Mouse (Mus musculus): Measurements from ENCODE around the gene Grik5. TPM values are rescaled to one million over a fixed set of nuclear protein-coding genes. Genes with fewer than 3 reads are reported as not detected.

Gene Grik5
- polyA plus RNA-seq, 1 experiment = 2.1 TPM

DNA sequence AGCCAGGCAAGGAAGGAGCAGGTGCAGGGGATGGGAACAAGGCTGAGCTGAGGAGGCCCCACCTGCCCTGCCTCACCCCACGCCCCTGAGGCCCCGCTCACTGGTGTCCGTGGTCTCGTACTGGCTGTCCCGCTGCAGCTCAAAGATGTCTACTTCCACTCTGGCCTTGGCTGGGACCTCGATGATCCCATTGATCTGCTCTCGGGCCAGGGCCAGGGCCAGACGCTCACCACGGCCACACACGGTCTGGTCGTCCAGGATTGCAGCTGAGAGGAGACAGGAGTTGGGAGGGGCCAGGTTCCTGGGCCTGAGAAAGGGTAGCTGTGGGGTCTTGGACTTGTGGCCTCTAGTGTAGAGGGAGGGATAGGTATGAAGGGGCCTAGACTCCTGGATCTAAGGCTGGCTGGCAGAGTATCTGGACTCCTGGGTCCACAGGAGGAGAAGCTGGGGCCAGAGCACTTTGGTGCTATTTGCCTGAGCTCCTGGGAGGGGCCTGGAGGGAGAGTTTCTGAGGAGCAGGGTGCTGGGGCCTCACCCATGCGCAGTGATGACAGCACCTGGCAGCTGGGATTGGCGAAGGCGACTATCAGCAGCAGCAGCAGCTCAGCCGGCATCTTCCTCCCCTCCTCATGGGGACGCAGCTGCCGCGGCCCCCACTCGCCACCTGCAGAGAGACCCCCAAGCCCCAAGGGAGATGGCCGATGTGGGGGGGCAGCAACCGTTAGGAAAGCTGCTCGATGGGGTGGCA is 4.1 kb downstream of the Grik5 start:
- Histone ChIP-seq H3K27ac (ENCODE audit: insufficient read depth, low read depth, low read length) (no peak overlapping the region), H3K4me1 (ENCODE audit: control insufficient read depth, insufficient read depth, low read length) (peaks cover 2% of the 10 kb centered on the region; the same call in 1 of the 2 replicates), H3K4me3 (ENCODE audit: insufficient read depth, low read length) (no peak overlapping the region)
- TF ChIP-seq CTCF (IDR thresholded peaks at IDR 0.05; ENCODE audit: low read depth, low read length) = no peak
- TF ChIP-seq POLR2A (IDR thresholded peaks at IDR 0.05; ENCODE audit: borderline replicate concordance, low read depth, low read length) = no peak

- no peak overlapping the region for H3K4me3 ChIP-seq (ENCODE audit: insufficient read depth, low read length)
- peaks cover 2% of the 10 kb centered on the region; the same call in 1 of the 2 replicates for H3K4me1 ChIP-seq (ENCODE audit: control insufficient read depth, insufficient read depth, low read length)
- no peak overlapping the region for H3K27ac ChIP-seq (ENCODE audit: insufficient read depth, low read depth, low read length)
- TF ChIP-seq POLR2A (IDR thresholded peaks at IDR 0.05; ENCODE audit: borderline replicate concordance, low read depth, low read length) (no peak), CTCF (IDR thresholded peaks at IDR 0.05; ENCODE audit: low read depth, low read length) (no peak)
Measured at GRCm38 (mm10) chr7:25067338-25067737, 4.8 kb downstream of the Grik5 start.

- Histone ChIP-seq H3K4me1 (ENCODE audit: control insufficient read depth, insufficient read depth, low read length) (peaks cover 2% of the 10 kb centered on the region; the same call in 1 of the 2 replicates), H3K27ac (ENCODE audit: insufficient read depth, low read depth, low read length) (no peak overlapping the region), H3K4me3 (ENCODE audit: insufficient read depth, low read length) (no peak overlapping the region)
- TF ChIP-seq POLR2A (IDR thresholded peaks at IDR 0.05; ENCODE audit: borderline replicate concordance, low read depth, low read length) = no peak
- TF ChIP-seq CTCF (IDR thresholded peaks at IDR 0.05; ENCODE audit: low read depth, low read length) = no peak
Measured at GRCm38 (mm10) chr7:25063900-25064299, 8.2 kb downstream of the Grik5 start.

DNA sequence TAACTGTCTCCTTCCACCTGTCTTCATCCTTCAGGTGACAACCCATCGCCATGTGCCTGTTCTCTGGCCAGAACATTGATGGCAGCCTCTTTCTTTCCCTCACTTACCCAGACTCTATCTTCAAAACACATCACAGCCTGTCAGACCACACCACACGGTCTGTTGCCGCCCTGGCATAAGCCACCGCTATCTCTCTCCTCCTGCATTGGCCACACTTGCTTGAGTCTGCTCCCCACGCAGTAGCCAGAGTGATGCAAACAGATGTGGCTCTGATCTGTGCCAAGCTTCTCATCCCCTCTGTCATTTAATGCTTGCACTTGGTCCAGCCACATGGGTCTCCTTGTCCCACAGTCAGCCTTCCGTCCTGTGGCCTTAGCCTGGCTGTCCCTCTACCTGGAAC is 8.8 kb downstream of the Grik5 start:
- no peak for TF ChIP-seq CTCF (IDR thresholded peaks at IDR 0.05; ENCODE audit: low read depth, low read length)
- no peak overlapping the region for H3K4me3 ChIP-seq (ENCODE audit: insufficient read depth, low read length)

GRCm38 (mm10) chr7:25058836-25059235 is 13.3 kb downstream of the Grik5 start:
- no peak for TF ChIP-seq POLR2A (IDR thresholded peaks at IDR 0.05; ENCODE audit: borderline replicate concordance, low read depth, low read length)
- no peak for TF ChIP-seq CTCF (IDR thresholded peaks at IDR 0.05; ENCODE audit: low read depth, low read length)
- H3K27ac ChIP-seq (ENCODE audit: insufficient read depth, low read depth, low read length) = no peak overlapping the region
- peaks cover 6% of the 10 kb centered on the region; the same call in 1 of the 2 replicates for H3K4me1 ChIP-seq (ENCODE audit: control insufficient read depth, insufficient read depth, low read length)
- H3K4me3 ChIP-seq (ENCODE audit: insufficient read depth, low read length) = no peak overlapping the region

More for the DNA sequence above, 8.8 kb downstream of the Grik5 start:
- peaks cover 2% of the 10 kb centered on the region; the same call in 1 of the 2 replicates for H3K4me1 ChIP-seq (ENCODE audit: control insufficient read depth, insufficient read depth, low read length)
- no peak overlapping the region for H3K27ac ChIP-seq (ENCODE audit: insufficient read depth, low read depth, low read length)

DNA sequence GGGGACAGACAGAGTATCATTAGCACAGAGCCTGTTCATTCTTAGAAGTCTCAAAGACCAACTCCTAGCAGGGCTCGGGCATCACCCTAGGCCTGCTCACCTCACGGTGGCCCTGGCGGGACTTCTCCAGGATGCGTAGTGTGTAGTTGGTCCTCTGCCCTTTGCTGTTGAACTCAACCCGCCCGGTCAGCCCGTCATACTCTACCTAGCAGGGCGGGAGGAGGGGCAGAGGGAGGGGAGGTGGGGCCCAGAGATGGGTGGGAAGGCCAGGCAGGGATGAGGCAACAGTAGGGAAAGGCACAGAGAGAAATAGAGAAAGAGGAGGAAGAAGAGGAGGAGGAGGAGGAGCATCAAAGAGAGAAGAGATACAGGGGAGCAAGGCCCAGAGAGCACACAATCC is 13.8 kb downstream of the Grik5 start:
- Histone ChIP-seq H3K27ac (ENCODE audit: insufficient read depth, low read depth, low read length) (no peak overlapping the region), H3K4me1 (ENCODE audit: control insufficient read depth, insufficient read depth, low read length) (peaks cover 4% of the 10 kb centered on the region; the same call in 1 of the 2 replicates), H3K4me3 (ENCODE audit: insufficient read depth, low read length) (no peak overlapping the region)
- TF ChIP-seq POLR2A (IDR thresholded peaks at IDR 0.05; ENCODE audit: borderline replicate concordance, low read depth, low read length) (no peak), CTCF (IDR thresholded peaks at IDR 0.05; ENCODE audit: low read depth, low read length) (no peak)

GRCm38 (mm10) chr7:25057888-25058287 is 14.3 kb downstream of the Grik5 start:
- H3K4me1 ChIP-seq (ENCODE audit: control insufficient read depth, insufficient read depth, low read length) = peaks cover 4% of the 10 kb centered on the region; the same call in 1 of the 2 replicates
- no peak overlapping the region for H3K4me3 ChIP-seq (ENCODE audit: insufficient read depth, low read length)
- no peak for TF ChIP-seq CTCF (IDR thresholded peaks at IDR 0.05; ENCODE audit: low read depth, low read length)
- TF ChIP-seq POLR2A (IDR thresholded peaks at IDR 0.05; ENCODE audit: borderline replicate concordance, low read depth, low read length) = no peak
- H3K27ac ChIP-seq (ENCODE audit: insufficient read depth, low read depth, low read length) = no peak overlapping the region

DNA sequence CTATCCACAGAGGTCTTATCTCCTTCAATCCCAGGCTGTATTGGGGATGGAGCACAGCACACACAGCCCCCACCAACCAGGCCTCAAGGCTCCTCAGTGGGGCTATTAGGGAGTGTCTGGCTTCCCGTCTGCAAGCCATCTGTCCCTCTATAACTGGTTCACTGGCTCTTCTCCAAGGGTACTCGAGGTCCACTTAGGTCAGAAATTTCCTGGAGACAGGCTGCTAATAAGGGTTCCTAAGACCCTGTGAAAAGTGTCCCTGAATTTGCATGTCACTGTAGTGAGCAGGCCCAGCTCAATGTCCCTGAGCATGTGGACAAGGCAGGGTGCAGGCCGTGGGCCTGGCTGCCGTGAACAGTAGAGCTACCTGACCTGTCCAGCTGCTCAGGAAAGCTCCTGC is 15.2 kb downstream of the Grik5 start:
- no peak overlapping the region for H3K27ac ChIP-seq (ENCODE audit: insufficient read depth, low read depth, low read length)
- TF ChIP-seq CTCF (IDR thresholded peaks at IDR 0.05; ENCODE audit: low read depth, low read length) = no peak
- no peak for TF ChIP-seq POLR2A (IDR thresholded peaks at IDR 0.05; ENCODE audit: borderline replicate concordance, low read depth, low read length)
- H3K4me1 ChIP-seq (ENCODE audit: control insufficient read depth, insufficient read depth, low read length) = peaks cover 4% of the 10 kb centered on the region; the same call in 1 of the 2 replicates
- H3K4me3 ChIP-seq (ENCODE audit: insufficient read depth, low read length) = no peak overlapping the region

- no peak overlapping the region for H3K27ac ChIP-seq (ENCODE audit: insufficient read depth, low read depth, low read length)
Measured at GRCm38 (mm10) chr7:25052587-25052986, 19.6 kb downstream of the Grik5 start.

DNA sequence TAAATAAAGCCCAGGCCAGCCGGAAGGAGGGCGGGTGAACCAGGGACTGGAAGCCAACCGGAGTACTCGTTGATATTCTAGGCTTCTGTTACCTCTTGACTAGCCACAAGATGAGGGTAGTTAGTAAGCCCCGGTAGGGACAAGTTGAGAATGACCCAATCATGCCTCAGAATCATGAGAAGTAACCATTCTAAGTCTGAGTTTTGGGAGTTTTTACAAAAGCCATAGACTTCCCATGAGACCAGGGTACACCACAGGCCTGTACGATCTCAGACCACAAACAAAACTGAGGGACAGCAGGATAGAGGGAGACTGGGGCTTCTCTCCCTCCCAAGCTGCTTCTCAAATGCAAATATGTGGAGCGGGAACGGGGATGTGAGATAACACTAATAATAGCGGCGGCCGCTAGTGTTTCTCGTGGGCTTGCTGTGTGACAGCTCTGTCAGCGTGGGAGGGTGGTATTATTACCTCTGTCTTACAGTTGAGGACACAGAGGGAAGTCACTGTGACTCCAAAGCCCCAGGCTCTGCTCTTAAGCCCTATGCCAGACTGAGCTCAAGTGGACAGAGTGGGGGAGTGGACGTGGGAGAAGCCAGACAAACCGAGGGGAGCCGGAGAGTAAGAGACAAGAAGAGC is 22.7 kb downstream of the Grik5 start:
- H3K4me1 ChIP-seq (ENCODE audit: control insufficient read depth, insufficient read depth, low read length) = no peaks in the 10 kb centered on the region
- H3K27ac ChIP-seq (ENCODE audit: insufficient read depth, low read depth, low read length) = no peak overlapping the region
- no peak overlapping the region for H3K4me3 ChIP-seq (ENCODE audit: insufficient read depth, low read length)
- TF ChIP-seq POLR2A (IDR thresholded peaks at IDR 0.05; ENCODE audit: borderline replicate concordance, low read depth, low read length) (no peak), CTCF (IDR thresholded peaks at IDR 0.05; ENCODE audit: low read depth, low read length) (no peak)

More at GRCm38 (mm10) chr7:25052587-25052986, 19.6 kb downstream of the Grik5 start:
- H3K4me1 ChIP-seq (ENCODE audit: control insufficient read depth, insufficient read depth, low read length) = peaks cover 4% of the 10 kb centered on the region; the same call in 1 of the 2 replicates
- no peak overlapping the region for H3K4me3 ChIP-seq (ENCODE audit: insufficient read depth, low read length)
- TF ChIP-seq POLR2A (IDR thresholded peaks at IDR 0.05; ENCODE audit: borderline replicate concordance, low read depth, low read length) (no peak), CTCF (IDR thresholded peaks at IDR 0.05; ENCODE audit: low read depth, low read length) (no peak)

Measured in bone marrow macrophage, adult 2 months (primary cell).